Mouse (Mus musculus) MEL-GATA-1-ER (cell line): ENCODE data around the gene Ccl4.

Source experiments
- DNase-seq: peaks from one replicate; pipeline ENCODE4 v3.0.0-alpha.2; 2012; ENCODE audit warnings: low read depth; ENCODE audit errors: extremely low read depth

Ccl4 gene

DNA sequence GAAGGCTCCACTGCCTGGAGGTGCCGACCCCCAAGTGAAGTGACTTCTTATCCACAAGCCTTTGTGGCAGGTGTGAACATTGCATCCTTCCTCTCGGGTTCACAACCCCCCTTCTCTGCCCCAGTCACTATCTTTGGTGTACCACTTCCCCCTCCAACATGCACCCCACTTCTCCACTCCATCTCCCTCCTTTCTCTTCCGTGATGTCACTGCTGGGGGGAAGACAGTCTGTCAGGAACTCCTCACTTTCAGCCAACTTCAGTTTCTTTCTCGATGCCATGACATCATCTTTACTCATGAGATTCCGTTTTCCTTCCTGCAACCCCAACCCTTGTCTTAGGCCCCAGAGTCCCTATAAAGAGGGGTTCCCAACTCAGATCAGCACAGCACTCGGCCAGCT is at the start of gene Ccl4:
Gene Ccl4 (plus strand): TSS at position 381 of the 400 bp plus-strand sequence.
- DNase-seq, result no peak

DNA sequence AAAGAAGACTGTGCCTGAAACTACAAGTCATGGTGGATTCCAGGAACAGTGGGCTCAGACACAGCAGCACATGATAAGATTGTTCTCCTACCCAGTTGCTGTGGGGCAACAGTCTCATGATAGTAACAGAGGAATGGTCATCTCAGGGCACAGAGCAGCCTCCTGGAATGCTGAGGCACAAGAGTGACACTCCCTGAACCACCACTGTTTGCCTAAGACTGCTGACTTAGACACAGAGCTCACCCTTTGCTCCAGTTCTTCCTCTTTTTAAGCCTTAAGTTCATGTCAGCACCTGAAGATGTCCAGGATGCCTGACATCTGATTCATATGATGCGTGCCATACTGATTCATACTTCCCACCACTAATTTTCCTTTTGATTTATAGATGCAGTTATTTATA is 45.8 kb upstream of the Ccl4 start:
- no peak for DNase-seq

DNA sequence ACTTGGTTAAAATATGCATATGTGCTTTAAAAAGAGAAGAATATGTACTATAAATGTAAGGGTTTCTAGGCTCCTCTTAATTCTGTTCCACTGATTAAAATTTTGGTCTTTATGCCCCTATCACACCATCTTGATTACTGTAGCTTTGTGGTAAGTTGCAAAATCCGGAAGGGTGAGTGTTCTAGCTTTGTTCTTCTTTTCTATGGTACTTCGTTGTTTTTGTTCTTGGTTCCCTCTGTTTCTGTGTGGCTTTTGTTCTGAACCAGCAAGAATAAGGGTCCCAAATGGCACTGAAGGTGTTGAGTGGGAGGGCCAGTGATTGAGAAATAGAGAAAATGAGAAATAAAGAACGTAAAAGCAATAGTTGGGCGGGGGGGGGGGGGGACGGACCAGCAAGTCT is 44.1 kb upstream of the Ccl4 start:
- no peak for DNase-seq

DNA sequence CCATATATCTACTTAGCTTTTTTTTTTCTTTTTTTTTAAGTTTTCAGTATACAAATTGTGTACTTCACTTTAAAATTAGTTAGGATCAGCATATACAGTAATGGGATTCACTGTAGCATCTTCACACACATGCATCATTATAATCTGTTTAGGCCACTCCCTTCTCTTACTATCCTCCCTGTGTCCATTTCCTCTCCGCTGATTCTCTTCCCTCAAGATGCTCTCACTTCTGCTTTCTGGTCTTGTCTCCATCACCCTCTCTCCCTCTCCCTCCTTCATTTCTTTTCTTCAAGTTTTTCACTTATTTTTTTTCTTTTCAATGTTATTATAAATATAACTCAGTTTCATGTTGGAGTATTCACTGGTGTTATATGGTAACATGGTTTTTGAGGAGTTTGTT is 43.3 kb upstream of the Ccl4 start:
- peak; percentile 11 for DNase-seq

DNA sequence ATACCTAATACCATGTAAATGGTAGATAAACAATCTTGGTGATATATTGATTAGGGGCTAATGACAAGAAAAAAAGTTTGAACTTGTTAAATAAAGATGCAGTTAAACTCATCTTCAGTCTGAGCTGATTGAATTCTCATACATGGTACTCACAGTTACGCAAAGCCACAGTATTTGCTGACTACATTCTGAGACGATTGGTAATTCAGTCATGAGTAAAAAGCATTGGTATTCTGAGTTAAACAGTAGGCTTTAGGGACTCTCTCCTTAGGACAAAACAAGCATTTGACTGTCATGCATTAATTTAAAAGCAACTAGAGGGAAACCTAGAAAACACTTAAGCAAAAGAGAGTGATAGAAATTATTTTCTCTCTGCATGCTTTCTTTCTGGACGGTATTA is 38.8 kb upstream of the Ccl4 start:
- DNase-seq, result no peak

DNA sequence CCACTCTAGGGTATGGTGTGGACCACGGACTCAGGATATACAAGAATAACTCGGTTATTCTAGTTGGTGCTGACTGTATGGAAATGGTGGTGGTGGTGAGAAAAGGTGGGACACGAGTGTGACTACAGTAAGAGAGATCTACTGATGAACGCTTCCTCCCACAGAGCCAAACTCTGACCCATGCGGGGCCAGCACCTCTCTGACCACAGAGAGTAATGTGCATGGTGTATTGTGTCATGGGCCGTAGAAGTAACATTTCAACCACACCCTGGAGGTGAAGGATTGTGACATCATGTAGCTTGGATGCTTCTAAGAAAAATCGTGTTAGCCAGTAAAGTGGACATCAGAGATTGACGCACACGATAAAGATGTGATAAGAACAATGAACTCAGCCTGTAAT is 33.6 kb upstream of the Ccl4 start:
- DNase-seq, result no peak

DNA sequence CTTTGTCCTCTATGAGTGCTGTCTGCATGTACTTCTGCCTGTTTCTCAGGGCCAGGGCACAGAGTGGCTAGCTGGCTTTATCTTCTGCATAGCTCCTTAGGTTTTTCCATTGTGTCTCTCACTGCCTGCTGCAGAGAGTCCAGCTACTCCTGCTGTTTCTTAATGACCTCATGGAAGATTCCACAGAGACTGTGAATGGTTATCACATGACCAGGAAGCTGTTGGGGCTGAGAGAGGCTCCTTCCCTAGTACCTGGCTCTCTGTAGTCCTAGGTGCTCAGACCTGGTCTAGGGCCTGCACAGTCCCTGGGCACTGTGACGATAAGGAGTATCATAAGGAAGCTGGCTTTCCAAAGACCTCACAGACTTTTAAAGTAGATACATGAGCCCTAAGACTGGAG is 31.8 kb upstream of the Ccl4 start:
- no peak for DNase-seq

DNA sequence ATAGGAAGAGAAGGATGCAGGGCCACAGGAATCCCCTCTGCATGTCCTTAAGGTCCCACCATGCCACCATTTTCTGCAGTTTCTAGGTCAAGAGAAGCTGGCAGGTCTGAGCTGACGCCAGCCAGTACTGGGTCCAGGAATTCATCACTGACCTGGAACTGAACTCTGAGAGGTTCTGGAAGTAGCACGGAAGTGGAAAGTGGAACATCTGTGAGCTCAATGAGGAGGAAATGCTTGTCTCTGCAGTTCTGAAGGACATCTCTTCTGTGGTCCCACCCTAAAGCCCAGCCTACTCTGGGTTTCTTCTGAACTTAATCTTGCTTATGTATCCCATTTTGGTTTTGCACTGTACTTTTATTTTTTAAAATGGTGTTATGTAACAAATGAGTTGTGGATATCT is 31.3 kb upstream of the Ccl4 start:
- no peak for DNase-seq

DNA sequence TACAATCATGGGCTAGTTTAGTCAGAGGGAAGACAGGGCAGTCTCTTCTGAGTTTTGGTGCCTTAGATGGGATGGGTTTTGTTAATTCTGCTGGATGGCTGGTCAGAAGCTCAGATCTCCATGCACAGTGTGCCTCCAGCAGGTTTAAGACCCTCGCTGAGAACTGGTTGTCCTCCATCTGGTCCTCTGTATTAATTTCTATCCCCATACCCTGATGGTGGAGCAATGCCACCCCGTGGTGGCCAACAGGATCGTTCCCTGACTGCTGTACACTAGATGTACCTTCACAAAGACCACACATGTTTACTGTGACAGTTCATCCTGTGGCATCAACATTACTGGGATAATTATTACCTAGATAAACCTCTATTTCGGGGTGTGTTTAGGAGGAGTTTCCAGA is 29.6 kb upstream of the Ccl4 start:
- DNase-seq, result no peak

DNA sequence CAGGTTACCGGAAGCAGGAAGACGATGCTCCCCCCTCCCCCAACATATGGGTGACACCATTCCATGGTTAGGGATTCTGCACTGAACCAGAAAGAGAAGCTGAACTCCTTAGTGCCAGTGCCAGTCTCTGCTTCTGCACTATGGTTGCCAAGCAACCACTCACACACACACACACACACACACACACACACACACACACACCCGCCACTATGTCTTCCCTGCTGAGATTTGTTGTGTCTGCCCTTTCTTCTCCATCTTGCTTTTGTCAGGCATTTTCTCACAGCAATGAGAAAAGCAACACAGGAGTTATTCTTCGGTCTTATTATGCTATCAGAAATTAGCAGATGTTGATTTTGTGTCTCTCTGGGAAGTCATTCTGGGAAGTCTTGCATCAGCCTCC is 28.0 kb upstream of the Ccl4 start:
- no peak for DNase-seq

DNA sequence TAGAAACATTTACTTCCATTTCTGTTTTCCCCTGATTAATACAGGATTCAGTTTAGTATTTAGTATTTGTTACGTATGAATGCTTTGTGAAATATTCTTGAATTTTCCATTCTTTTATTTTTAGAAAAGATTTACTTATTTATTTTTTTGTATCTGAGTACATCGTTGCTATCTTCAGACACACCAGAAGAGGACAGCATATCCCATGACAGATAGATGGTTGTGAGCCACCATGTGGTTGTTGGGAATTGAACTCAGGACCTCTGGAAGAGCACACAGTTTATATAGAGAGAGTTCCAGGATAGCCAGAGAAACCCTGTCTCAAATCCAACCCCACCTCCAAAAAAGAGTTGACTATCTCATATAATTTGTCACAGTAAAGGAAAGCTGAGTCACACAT is 27.5 kb upstream of the Ccl4 start:
- no peak for DNase-seq

DNA sequence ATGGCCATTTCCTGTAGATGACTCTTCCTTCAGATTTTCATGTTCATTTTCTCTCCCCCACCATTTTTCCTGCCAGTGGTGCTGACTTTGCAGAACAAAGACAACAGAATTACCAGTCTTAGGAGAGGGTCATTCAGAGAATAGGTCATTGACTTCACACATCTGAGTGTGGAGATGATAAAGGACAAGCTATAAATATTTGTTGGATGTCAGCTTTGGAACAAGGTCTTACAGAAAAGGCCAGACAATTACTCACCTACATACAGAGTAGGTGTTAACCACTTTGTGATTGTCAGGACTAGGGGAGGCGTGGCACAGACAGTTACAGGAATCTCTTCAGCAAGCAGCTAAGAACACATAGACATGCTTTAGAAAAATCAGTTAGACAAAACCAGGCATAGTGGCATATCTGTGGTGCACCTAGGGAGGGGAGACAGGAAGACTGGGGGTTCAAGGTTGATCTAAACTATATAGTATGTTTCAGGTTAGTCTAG is 25.6 kb upstream of the Ccl4 start:
- DNase-seq, result no peak

DNA sequence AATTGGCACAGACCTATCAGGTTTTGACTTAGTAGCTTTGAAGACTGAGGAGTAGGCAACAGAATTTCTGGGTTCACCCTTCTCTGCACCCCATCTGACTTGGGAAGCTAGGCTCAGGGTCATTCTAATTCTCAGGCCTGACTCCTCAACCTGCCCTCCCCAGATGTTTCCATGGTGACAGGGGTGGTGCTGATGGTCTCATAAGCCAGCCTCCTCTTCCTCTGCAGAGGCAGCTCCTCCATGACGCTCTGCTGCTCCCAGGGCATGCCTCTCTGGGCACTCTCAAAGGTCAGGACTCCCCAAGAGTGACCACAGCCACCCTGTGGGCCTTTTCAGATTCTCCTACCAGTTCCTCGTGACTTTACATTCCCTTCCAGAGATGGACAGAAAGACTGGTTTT is 23.4 kb upstream of the Ccl4 start:
- no peak for DNase-seq

DNA sequence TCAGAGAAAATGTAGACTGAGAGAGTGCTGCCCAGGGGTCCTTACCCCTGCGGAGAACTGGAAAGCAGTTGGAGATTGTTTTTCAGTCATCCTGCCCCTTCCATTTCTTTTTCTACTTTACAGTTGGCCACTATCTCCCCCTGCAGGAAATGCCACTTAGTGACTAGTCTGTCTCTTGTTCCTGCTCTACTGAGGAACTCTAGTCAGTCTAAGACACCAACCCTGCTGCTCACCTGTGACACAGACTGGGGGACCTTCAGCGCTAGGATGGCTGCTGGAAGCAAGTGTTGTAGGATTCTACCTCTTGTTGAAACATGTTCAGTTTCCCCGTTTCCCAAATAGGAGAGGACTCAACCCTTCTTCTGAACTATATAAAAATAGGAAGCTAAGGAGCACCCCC is 22.9 kb upstream of the Ccl4 start:
- peak; percentile 13 for DNase-seq

DNA sequence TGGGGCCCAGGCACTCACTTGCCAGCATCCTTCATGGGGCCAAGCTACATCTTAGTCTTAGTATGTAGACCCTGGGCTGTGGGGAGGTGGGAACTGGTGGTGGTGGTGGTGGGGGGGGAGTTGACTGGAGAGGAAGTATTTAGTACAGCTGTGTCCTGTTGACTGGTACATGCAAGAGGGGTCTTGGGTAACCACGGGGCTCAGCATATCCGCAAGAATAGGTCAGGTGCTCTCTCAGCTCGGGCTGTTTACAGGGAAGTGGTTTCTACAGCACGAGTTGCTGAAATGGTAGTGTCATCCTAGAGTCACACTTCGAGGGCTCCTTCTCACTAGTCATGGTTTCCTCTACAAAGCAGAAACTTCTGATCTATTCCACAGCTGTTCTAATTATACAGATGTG is 22.2 kb upstream of the Ccl4 start:
- no peak for DNase-seq

DNA sequence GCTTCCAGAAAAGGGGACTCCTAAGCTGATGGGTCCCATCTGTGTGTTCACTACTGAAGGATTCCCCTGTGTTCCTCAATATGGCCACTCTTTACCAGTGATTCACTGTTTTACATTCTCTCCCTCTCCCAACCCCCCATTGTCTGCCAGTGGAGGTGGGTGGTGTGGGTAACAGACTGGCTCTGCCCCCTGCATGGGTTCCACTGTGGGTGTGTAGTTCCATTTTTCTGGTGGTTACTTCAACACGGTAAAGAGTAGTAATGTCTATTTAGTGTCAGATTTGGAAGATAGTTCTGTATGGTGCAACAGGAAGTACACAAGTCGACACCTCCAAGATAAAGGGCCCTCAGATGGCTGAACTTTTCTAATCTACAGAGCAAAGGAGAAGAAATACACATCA is 21.2 kb upstream of the Ccl4 start:
- DNase-seq, result no peak

DNA sequence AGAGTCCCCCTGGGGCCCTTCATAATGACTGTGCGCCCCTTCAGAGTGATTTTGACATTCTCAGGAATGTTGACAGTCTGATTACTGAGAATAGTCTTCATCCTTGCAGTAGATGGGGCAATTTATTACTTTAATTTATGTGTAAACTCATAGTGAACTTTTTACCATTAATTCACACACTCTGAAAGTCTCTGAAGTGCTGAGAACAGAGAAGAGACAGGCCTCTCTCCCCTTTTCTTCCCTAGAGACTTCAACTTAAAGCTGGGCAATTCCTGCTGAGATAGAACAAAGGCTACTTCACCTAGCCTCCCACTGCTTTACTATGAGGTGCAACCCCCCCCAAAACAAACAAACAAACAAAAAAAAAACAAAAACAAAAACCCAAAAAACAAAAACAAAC is 16.9 kb upstream of the Ccl4 start, which contains the start of gene Rpl9-ps1:
Gene Rpl9-ps1 (minus strand): TSS at position 101 of the 400 bp plus-strand sequence.
- DNase-seq, result no peak

DNA sequence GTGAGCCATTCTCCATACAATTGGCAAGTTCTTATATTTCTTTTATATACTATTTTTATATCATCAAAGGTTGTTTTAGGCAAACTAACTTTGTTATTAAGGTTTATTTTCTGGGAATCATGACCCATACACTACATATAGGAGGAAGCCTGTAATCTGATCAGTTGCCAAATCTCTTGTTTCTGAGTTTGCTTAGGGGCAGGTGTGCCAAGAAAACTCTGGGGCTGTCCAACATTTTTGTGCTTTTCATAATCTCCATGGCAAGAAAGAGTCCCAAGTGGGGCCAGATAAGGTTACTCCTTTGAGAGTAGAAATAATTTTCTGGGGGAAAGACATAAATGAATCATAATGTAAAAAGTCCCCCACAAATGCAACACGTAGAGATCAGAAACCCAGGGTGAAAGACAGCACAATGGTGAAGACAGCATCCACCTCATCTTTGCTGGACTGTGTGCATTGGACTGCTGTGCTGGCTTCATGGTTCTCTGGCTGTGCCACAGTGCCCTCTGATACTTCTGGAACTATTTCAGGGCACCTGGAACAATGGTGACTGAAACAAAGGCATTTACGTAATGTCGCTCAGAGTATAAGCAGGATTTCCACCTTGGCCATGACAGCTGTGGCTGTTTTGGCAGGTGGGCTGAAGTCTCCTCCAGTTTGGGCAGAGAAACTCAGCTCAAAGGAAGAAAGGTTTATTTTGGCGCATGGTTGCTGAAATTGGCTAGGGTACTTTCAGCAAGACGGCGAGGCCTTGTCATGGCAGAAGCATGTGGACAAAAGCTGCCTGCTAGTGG is 15.8 kb upstream of the Ccl4 start:
- no peak for DNase-seq

DNA sequence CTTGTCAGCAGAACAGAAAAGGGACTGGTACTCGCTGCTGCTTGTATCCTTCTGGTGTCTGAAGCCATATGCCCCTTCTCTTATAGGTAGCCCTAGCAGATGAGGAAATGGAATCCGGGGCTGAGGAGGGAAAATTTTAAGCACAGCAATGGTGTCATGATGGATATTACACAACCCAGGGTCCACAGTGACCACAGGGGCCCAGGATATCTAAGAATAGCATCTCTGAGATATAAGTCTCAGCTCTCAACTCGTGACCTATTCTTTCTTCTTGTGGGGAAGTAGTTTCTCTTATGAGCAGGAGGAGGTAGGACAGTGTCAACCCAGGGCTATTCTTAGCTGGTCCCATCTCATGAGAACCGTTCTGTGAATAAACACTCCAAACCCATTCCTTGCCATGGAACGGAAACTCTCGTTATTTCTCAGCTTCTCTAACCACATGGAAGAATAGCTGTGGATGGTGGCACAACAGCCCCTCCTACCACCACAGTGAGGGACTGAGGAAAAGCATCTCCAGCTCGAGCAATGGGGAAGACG is 13.0 kb upstream of the Ccl4 start, which contains the start of gene Ccl3:
Gene Ccl3 (minus strand): TSS at position 51 of the 537 bp plus-strand sequence.
- no peak for DNase-seq

DNA sequence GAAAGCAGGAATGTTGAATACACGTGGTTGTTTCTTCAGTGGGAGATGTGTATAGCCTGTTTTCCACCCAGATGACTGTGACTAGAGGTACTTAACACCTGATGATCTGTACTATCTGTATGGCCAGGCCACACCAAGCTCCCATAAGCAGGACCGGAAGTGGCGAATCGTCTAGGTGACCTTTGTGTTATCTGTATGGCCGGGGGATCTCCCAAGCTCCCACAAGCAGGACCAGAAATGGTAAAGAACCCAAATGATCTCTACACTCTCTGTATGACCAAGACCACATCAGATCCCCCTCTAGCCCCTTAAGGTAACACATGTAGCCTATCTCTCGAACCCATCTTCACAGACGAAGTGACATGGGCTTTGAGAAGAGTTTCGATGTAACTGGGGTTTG is 7.8 kb upstream of the Ccl4 start:
- DNase-seq, result no peak

DNA sequence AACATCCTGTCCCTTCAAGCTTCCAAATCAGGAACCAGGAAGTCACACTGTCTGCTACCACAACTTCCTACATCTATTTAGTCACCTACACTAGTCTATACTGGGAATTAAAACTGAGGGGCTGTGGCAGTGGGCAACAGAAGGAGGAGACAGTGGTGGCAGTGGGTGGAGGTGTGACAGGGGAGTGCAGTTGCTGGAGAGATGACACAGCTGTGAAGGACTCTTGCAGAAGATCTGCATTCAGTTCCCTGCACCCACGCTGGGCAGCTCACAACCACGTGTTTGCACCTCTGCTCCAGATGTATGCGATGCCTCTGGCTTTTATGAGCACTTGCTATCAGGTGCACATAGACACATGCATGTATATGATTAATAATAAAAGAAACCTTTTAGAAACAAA is 4.9 kb upstream of the Ccl4 start:
- DNase-seq, result no peak

DNA sequence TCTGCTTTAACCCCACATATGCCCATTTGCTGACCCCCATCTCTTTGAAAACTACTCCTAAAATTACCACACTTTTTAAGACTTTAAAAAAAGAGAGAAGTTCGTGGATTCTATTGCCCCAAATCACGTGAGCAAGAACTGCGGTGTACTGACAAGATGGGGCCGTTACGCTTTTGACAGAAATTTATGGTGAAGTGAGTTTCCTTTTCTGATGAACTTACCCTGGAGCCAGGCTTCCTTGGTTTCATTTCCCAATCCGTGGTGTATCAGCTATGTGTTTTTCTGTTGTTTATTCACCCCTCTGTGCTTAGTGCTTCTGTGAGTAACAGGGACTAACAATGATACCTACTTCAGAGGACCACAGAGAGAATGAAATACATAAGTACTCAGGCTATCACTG is 3.6 kb upstream of the Ccl4 start:
- no peak for DNase-seq

DNA sequence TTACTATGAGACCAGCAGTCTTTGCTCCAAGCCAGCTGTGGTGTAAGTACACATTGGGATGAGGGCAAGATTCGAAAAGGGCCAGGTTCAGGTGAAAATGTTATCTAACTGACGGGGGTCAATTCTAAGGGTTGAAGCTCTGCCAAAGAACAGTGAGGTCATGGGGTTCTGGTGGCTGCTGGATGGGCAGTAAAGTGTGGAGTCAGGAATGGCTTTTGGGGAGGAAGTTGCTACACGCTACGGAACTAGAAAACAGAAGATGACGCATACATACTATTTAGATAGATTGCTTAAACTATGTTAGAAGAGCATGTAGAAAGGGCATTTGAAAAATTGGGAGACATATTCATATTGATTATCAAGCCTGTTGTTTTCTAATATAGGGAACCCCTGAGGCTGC is 1.1 kb downstream of the Ccl4 start:
- DNase-seq, result no peak
